Mouse (Mus musculus) adrenal gland, adult 2 months (tissue): ENCODE data around the gene Gabpb1. TPM values are rescaled to one million over a fixed set of nuclear protein-coding genes. Genes with fewer than 3 reads are reported as not detected.

ENCODE experiments used
- DNase-seq: peaks from one replicate; pipeline ENCODE4 v3.0.0; 2021
- long read RNA-seq: library from polyadenylated mRNA; stranded (forward); transcript quantifications from one replicate; pipeline ENCODE4 v2.0.0, GENCODE M21; 2021
- polyA plus RNA-seq: library from polyadenylated mRNA; depleted of rRNA; stranded (reverse); fragments of >200 nt; gene quantifications from 2 replicates; pipeline ENCODE4 v1.2.3, GENCODE M21; 2012; rRNA removed
- total RNA-seq, 2 experiments: library from RNA; stranded (reverse); gene quantifications; 2 replicates each; pipeline ENCODE4 v1.2.3; 2021

The Gabpb1 gene
- 10 to 100 TPM; 14.9 to 22.3 TPM for total RNA-seq
- polyA plus RNA-seq: 1.9 and 4.1 TPM in 2 replicates
- long read RNA-seq, full-length matches to known transcripts: 12 of 13 reads
- long read RNA-seq, partial matches to known transcripts: 1 of 13 reads
- long read RNA-seq, other reads (novel, unspliced or antisense): 0 of 13 reads

DNA sequence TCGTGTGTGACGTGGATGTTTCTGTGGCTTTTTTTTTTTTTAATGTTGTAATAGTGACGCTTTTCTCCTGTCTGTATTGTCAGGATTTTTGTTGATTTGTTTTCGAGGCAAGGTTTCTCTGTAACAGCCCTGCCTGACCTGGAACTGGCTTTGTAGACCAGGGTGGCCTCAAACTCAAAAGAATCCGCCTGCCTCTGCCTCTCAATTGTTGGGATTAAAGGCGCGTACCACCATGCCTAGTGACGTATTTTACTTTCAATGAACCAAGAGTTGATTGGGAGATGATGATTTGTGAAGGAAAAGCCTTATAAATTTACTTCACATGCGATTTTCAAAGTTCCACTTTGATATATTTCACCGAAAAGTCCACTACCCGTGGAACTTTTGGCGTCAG lies at the start of gene Gabpb1:
Gene Gabpb1 (minus strand): TSS at position 216 of the 394 bp plus-strand sequence.
- no peak for DNase-seq

- DNase-seq: no peak
These were observed 36.8 kb upstream of the Gabpb1 start for GRCm38 (mm10) chr2:126712950-126713349.

DNA sequence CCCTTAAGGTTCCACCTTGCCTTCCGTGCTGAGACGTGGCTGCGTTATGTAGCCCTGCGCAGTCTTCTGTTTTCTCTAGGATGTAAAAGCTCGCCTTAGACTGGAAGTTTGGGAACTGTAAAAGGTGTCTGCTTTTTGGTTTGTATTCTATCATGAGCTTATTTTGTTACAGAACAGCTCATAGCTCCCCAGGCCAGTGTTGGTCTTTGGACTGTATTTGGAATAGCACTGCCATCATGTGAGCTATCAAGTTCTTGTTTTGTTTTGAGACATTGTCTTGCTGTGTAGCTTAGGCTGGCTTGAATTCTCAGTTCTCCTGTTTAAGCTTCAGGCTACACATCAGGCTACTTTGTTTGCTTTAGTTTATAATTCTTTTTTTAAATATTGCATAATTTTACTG lies 36.4 kb upstream of the Gabpb1 start:
- no peak for DNase-seq

DNA sequence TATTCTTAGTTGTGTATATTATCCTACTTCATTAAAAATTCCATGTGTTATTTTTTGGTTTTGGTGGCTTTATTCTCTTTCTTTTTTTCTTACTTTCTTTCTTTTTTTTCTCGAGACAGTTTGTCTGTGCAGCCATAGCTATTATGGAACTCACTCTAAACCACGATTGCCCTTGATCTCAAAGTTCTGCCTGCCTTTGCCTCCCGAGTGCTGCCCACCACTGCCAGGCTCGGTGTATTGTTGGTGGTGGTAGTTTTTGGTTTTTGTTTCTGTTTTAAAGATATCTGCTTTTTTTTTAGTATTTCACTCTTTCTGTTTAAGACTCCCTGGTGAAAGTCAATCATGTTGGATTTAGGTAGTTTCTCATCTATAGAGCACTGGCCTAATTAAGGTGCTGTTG lies 32.2 kb upstream of the Gabpb1 start:
- DNase-seq: no peak

DNA sequence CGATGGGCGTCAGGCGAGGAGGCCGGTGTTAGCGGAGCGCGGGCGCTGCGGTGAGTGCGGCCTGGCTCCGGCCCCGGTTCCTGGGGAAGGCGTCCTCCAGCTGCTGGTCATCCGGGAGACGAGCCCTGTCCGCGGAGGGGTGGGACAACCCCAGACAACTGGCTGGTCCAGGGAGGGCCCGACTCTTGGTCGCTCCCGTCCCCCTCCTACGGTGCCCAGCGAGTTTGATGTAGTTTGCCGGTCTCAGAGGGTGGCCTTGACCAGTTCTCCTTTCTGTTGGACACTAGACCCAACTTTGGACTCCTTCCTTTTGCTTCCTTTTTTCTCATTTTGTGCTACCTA lies 31.3 kb upstream of the Gabpb1 start:
- no peak for DNase-seq

DNA sequence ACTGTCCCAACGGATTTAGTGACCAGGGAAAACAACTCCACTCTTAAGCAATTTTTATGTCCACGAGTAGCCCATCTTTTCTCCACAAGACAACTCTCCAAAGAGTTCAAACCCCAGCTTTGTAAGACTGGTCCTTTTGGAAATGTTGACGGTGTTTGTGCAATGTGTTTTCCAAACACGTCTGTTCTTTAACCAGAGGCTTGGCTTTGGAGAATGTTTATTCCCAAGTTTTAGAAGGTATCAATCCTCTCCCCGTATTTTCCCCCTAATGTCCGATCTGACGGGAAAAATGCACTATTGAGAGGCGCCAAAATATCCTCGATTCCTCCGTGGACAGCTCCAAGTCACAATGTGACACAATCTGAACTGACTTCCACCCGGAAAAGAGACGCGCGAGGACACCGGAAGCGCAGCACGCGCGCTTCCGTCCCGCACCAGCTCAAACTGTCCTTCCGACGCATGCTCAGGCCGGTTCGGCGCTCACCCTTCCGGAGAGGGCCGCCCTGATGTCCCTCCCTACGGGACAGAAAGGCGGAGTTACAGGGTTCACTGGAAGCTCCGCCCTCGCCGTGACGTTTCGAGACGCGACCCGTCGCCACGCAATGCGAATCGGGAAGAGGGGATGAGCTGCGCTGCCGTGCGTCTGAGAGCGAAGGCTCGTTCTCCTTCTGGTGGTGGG lies 30.8 kb upstream of the Gabpb1 start, which contains the start of gene Usp8:
Gene Usp8 (plus strand): TSS at position 570 of the 679 bp plus-strand sequence.
- DNase-seq: peak; percentile 99

DNA sequence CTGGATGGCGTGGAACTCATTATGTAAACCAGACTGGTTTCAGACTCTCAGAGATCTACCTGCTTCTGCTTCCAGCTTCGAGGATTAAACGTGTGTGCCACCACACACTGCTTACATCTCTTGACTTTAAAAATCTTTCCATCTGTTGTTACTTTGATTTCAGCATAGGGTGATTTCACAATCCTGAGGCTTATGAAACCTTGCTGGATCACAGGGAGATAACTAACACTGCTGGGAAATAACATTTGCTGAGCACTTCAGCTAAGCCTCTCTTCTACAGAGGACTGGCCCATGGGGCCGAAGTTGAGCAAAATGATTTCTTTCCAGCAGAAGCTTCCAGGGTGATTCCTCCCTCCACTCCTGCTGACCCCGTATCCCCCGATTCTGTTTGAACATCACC lies 19.1 kb upstream of the Gabpb1 start:
- DNase-seq: peak; percentile 18

DNA sequence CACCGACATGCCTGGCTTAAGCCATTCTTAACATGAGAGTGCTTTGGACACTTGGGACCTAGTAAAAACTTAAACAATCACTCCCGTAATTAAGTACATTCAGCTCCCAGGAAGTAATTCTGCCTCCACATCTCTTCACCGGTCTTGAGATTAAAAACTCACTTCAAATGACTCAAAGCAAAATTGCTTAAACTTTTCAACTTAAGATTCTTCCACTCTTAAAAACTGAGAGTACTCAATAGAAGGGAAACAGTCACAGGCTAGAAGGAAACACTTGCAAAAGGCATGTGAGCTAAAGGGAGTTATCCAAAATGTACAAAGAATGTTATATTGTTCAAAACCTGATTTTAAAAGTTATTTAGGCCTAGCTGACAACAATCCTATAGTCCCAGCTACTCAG lies 15.2 kb upstream of the Gabpb1 start:
- no peak for DNase-seq

- DNase-seq: no peak
These were observed 6.8 kb upstream of the Gabpb1 start for GRCm38 (mm10) chr2:126682937-126683336.

GRCm38 (mm10) chr2:126682333-126682732 lies 6.2 kb upstream of the Gabpb1 start:
- DNase-seq: no peak

- DNase-seq: no peak
These were observed 1.2 kb upstream of the Gabpb1 start for GRCm38 (mm10) chr2:126677366-126677765.

GRCm38 (mm10) chr2:126675169-126676121 lies 692 bp downstream of the Gabpb1 start:
- peak; percentile 94 for DNase-seq

GRCm38 (mm10) chr2:126674441-126675168 lies 1.5 kb downstream of the Gabpb1 start:
- DNase-seq: peak; percentile 81

DNA sequence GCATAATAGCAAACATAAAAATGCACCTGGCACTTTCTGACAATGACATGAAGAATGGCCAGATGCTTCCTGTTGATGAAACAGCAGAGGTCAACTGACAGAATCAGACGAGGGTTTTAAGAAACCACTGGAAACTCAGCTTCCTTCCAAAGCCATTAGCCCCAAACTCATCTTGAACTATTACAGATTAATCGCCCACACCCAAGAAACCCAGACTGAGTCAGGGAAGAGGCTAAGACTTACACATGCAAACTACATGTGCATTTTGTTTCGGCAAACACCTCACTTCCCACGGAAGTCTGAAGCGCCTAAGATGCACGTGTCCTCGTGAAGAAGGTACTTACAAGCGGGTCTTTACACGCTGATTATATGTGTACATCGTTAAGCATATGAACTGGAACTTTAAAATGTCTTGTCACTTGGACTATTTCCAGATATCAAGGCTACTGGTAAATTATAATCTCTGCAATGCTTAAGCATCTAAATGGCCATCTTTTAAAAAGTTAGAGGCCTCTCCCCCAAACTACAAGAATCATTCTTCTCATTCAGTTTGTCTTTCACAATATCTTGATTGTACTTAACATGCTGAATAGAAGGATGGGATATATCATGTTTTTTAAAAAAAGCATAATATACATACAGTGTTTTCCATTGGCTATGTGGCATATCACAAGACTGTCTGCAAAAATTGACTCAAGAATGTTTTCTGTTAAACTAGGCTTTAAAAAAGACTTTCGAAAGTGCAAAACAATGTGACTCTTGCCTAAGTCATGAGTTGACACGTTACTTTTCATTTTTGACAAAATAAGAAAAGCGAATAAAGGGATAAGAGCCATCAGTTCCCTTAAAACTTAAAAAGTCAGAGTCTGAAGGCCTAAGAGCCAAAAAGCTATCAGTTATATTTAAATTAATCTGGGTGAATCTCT lies 2.6 kb downstream of the Gabpb1 start:
- no peak for DNase-seq

DNA sequence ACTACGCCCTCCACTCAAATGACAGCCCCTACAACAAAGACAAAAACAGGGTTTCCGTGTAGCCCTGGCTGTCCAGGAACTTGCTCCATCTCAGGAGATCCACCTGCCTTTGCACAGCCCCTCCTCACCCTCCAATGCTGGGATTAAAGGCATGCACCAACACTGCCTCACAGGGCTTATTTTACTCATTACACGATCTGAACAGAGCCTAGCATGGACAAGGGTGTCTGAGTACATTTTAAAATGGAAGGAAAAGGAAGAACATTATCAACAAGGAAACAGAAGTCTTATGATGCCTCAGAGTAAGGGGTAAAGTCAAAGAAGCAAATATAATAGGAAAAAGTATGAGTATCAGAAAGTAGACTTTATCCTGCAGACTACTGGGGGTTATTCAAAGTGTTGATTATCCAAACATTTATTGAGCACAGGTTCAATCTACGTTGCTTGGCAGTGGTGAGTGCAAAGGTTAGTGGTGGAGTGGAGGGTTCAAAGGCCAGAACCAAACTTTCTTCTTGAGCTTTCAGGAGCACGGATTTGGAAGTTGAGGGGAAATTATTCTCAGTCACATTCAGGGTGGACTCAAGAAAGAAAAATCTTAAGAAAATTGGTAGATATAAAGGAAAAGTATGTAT lies 7.4 kb downstream of the Gabpb1 start:
- no peak for DNase-seq

DNA sequence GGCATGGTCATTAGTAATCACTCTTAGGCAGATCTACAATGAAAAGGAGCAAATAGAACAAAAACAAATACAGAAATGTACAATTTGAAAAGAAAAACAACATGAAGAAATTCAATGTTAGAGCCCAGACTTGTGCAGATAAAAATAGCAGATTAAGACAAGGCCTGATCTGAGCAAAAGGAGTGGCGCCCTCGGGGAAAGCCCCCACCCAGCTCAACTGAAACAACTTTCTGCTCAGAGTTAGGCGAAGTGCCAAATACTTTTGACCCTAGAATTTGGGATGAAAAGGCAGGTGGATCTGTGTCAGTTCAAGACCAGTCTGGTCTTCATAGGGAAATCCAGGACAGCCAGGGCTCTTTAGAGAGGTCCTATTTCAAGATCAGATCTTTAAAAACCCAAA lies 10.2 kb downstream of the Gabpb1 start:
- DNase-seq: no peak

DNA sequence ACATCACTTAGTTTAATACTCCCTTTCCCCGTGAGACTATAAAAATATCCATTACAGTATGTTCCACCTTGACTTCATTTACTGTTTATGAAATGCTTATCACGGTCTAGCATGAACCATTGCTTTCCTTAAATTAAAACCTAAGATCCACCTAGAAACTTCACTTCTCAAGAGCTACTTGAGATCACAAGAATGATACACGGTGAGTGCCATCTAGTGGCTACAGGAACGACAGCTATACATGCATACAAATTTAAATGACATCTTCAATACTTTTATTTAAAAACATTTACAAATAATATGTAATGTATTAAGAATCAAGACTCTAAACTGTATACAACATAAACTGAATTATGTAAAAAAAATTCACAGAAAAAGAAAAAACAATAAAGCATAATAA lies 12.7 kb downstream of the Gabpb1 start:
- no peak for DNase-seq

GRCm38 (mm10) chr2:126652929-126653328 lies 23.2 kb downstream of the Gabpb1 start:
- no peak for DNase-seq

DNA sequence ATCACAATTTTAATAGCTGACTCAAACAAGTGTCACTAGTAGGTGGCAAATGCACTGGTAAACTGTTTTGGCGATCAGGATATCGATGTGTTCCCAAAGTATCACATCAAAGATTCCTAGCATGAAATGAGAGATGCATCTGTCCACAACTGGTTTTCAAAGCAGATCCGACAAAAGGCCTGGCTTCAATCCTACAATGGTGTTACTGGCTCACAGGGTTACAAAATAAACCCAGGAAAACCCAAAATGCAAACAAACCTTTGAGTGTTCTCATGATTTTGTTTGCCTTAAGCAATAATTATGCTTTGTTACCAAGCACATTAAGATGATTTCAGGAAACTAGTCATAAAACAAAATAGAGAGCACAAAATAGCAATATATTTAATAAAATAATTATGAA lies 28.4 kb downstream of the Gabpb1 start:
- no peak for DNase-seq

- DNase-seq: no peak
These were observed 29.7 kb downstream of the Gabpb1 start for GRCm38 (mm10) chr2:126646461-126646860.

DNA sequence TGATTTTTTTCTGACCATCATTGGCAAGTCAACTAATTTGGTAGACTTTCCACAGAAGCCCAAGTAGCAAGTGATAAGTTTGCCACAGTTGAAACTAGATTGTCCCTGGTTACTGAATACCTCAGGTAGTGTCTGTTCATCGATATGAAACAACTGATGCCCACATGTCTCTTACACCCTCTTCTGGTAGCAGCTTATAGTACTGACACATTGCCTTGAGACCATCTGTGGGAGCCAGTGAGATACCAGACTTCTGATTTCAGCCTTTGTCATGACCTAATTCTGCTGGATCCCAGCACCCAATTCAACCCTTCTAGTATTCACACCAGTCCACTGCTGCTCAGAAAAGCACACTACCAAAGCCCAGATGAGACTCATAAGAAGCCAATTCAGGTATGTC lies 31.4 kb downstream of the Gabpb1 start:
- no peak for DNase-seq
